Mouse (Mus musculus): ENCODE measurements around the gene Tmbim1.

DNA sequence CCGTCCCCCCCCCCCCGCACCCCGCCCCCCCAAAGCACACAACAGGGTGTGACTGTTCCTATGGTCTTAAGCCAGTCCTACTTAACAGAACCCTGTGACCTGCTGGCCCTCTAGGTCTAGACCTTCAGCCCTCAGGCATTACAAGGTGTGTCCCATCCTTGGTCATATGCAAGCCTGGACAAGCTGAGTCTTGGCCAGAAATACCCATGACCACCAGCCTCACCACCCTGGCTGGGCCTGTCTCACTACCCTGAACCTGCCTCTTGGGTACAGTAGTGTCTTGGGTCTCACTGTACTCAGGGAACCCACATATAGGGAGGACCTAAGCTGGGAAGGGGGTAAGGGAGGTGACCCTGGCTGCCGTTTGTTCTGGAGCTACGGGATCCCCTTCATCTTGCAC is 32.6 kb upstream of the Tmbim1 start:
- TF ChIP-seq CTCF (IDR thresholded peaks at IDR 0.05; ENCODE audit: low read depth, low read length) (no peak), GATA1 (IDR thresholded peaks at IDR 0.05; ENCODE audit: borderline replicate concordance, low read length) (no peak), TAL1 (conservative IDR thresholded peaks at IDR 0.05; ENCODE audit: low read depth, low read length) (no peak), POLR2AphosphoS5 (IDR thresholded peaks at IDR 0.05; ENCODE audit: insufficient replicate concordance, low read depth, low read length) (no peak), GATA2 (IDR thresholded peaks at IDR 0.05; ENCODE audit: borderline replicate concordance, low read depth, low read length) (no peak)
